Mouse (Mus musculus) layer of hippocampus, adult 9-11 months (tissue): ENCODE measurements at regions not wholly inside any gene's neighbourhood (a gene's known extent, or its start where the extent isn't known, plus 50 kb on each side); places are given as distances from the start of the nearest gene placed in this dataset.

Experiments
- DNase-seq: peaks from one replicate; pipeline ENCODE4 v3.0.0; 2022

DNA sequence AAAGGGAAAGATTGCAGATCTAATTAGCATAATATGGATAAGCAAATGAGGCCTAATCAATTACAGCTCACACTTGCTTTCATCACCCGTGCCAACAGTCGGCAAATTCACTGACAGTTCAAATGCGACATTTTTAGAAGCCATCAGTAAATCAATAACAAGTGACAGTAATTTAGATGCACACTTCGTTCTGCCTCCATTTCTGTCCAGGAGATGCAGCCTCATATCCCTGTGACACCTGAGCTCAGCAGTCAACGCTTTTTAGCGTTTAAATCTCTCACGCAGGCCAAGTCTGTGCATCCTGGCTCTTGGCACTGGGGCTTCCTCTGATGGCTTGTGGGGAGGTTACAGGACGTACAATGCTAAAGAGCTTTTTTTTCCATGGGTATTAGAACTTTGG is 218.0 kb downstream of the Nuf2 start:
- no peak for DNase-seq

DNA sequence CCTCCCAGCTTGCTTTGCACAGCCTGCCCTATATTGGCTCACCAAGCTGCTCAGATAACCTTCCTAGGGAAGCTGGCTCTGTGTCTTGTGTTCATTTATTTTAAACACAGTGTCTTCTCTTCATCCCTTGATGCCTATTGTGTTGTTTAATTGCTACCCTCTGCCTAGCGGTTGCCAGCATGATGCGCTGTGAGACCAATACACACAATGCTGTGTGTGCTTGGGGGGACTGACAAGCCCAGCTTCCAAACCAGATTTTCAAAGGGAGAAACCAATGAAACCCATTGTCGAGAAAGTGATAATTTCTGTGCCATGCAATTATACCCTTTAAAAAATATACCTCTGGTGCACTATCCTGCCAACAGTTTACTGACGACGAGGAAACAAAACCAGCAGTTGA is 247.8 kb downstream of the Nuf2 start:
- no peak for DNase-seq

DNA sequence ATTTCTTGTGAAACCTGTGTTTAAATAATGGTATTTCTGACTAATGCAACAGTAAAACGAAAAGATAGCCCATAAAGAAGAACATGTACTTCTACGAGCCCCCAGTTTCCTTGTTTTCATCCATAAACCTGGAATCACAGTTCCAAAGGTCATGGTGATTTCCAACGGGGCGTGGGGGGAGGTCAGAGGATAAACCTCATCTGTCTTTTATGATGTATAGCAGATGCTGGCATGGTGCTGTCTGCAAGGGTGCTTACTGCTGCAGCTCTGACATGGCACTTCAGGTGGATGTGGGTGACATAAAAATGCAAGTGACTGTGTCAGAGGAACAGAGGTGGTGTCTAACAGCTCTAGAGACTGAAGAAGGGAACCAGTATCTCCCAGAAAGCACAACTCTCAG is 260.5 kb downstream of the Nuf2 start:
- DNase-seq: no peak

DNA sequence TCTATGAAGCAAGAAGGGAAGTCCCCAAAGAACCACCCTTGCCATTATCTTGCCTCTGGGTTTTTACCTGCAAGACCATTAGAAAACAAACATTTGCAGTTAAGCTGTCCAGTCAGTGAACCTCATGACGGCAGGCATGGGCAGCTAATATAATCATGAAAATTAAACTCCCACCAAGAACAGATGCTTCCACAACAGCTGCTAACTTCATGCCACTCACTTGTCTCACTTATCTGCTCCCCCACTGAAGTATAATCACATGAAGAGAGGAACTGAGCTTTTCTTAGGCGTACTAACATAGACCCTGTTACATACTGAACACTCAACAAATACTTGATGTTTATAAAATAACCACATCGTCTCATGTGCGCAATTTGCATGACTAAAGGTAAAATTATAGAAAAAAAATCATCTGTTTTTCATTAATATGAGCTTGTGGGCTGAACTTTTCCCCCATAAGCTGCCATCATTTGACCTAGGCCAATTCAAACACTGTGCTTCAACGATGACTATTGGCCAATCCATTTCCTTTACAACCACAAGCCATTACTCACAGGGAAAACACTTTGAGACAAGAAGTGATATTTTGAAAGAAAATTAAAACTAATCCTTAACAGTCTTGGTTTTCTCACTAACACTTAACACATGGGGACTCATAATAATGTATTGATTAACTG is 267.1 kb downstream of the Nuf2 start:
- DNase-seq: no peak

DNA sequence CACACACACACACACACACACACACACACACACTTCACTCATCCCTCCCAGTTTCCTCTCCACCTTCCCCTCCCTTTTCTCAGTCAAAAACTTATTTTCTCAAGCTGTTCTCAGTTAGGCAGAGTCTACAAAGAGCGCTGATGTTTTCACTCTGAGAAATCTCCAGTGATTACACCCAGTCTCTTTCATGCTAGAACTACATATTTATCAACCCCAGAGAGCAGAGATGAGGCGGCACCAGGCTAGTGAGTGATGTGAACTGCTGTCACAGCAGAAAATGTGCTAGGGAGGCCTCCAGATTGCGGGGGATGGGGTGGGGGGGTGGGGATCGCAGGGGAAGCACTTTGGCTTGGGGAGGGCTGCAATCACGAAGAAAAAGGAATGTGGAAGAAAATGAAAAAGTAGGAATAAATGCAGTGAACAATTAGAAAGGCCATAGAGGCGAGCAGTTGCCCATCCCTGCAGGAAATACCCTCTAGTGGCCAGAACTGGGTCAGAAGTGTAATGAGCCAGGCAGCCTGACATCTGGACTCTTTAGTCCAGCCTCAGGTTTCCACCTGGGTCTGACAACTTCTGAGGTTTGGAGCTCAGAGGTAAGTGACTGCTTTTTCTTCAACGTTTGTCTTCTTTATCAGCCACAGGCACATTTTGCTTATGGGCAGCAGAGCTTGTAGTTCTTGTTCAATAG is 276.9 kb downstream of the Nuf2 start:
- no peak for DNase-seq

DNA sequence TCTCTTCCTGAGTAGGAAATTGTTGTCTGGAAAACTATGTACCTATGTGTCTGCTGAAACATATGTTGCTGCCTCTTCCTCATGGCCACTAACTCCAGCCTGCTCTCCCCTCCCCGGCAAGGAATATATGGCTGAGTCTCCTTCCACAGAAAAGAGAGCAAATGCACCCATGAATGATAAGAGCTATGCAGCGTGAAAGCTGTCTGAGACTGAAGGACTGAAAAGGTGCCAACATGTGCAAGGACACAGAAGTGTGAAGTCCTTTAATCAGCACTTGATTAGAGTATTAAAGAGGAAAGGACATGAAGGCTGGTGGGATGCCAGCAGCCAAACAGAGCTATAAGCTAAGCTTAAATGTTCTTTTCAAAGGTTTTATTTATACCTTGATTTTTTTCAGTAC is 279.1 kb downstream of the Nuf2 start:
- no peak for DNase-seq

DNA sequence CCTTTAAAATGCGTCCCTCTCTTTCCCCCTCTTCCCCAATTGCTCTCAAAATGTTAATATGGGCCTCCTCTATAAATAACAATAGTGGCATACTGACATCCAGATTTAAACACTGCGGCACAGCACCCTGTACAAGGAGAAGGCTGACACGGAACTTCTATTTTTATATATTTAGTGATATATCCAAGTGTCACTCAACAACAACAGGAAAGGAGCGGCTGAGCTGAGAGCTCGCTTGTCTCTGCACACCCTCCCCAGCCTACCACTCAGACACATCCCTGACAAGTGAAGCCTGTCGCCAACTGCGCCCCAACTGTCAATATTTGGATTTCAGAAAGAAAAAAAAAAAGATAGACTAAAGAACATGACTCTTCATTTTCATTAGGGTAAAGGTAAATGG is 282.2 kb downstream of the Nuf2 start:
- DNase-seq: peak; percentile 34

DNA sequence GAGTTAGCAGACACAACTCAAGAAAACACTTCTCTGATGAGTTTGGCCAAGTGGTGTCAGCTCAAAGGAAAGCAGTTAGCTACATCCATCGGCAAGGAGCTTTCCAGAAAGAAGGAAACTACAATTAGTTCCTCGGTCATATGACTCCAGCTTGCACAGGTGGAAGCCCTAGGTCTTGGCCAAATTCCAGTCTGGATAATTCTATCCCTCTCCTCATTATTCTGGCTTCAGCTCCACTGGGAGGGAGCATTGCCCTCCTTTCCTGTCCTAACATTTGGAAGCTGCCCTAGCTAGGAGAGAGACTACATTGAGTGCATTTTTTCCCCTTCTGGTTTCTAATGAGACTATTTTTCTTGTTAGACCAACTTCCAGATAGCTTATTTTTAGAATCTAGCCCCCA is 290.9 kb downstream of the Nuf2 start:
- DNase-seq: no peak

DNA sequence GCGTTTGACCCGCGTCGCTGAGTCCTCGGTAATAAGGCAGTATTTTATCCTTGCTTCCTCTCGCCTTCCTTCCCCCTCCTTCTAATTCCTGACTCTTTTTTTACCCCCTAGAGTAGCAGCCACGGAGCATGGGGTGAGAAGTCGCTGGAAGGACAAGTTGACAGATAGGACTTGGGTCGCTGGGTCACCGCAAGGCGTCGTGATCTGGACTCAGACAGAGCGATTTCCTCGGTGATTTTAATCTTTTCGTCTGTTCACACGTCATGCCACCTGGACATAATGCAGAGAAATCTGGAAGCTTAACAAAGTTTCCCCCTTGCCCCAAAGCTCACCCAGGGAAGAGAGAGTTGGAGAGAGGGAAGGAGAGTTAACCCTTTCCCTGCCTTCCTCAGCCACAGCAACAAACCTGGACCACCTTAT is 292.6 kb downstream of the Nuf2 start:
- DNase-seq: no peak

DNA sequence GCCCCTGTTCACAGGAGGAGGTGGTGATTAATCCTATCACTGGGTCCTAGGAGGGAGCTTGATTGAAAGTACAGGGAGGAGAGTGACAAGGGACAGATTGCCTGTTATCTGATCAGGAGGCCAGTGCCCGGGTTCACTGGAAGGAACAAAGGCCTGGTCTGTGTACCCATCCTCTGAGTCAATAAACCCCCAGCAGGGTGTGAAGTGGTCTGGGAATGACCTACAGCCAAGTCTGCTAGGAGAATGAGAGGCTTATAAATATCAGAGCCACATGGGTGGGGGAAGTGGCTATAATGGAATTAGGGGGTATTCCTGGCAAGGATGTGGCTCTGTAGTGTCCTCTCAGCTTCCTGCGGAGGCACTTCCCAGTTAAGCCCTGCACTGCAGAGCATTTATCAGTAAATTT is 296.0 kb downstream of the Nuf2 start:
- DNase-seq: no peak

DNA sequence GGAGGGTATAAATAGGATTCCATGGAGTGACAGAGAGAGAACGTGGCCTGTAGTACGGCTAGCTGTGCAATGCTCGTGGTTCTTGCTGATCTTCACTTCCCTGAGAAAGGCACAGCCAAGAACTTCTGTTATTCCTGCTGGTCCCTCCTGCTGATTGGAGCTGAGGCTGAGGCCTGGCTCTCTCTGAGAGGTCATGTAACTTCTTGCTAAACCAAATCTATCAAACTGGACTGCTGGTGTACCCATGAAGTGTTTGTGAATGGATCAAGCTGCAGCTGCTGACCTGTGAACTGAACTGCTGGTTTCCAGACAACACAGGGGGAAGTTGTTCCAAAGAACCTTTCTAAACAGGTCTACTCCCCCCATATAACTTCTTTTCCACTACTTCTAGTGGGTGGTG is 297.9 kb downstream of the Nuf2 start:
- no peak for DNase-seq

DNA sequence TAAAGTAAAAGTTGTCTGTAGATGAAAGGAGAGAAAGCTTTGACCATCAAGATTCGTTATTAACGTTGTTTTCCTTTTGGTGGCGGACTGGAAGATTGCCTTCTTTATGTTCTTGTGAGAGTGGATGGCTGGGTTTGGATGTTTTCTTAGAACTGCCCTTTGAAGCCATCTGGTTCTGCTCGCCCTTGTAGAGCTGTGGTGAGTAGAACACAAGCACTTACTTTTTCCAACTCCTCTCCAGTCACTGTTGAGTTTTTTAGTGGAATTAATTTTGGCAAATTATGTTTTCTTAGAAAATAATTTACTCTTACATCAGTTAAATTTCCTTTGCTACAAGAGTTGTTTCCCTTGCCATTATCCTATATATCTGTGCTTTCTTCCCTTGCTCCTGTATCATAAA is 301.2 kb downstream of the Nuf2 start:
- DNase-seq: no peak

DNA sequence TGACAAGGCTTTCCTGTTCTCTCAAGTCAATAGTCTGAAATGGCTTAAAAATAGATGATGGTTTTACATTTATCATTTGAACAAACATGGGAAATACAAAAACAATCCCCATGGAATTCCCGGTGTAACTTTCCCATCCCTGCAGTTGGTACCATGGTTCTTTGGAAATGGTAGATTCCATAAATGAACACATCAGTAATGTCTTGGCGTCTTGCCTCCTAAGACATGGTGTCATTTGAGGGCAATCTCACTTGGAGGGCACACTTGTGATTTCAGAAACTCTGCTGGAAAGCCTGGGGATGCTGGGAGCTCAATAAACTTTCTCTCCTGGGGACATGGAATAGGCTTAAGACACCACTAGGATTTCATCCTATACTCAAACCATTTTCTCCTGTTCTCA is 306.8 kb downstream of the Nuf2 start:
- DNase-seq: no peak

DNA sequence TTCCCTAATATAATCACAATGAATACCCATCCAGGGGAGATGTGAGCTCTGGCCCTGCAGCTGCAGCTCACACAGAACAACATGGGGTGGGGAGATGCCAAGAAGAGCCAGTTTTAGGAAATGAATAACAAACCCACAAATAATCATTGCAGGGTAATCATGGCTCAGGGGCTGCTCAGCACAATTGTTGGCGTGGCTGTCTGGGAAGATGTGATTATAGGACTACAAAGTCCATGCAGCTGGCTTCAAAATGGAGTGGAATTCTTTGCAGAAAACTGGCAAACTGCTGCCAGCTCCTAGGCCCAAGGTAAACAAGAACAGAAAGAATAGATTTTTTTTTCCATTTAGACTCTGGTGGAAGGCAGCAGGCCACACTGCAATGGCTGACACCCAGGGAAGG is 343.6 kb downstream of the Nuf2 start:
- peak; percentile 7 for DNase-seq

DNA sequence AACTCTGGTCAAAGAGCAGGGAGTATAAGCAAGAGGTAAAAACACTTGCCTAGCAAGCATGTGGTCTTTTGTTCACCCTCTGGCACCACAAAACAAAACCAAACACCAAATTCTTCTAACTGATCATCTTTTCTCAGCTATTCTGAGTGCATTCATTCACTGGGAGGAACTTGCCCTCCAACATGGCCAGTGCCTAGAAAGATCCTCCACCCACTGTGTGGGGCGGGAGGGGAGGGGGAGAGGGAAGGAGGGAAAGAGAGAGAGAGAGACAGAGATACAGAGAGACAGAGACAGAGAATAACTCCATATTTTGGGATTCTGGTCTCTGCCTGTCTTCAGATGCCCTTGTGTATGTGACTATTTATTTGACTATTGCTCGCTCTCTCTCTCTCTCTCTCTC is 360.9 kb downstream of the Nuf2 start:
- no peak for DNase-seq

DNA sequence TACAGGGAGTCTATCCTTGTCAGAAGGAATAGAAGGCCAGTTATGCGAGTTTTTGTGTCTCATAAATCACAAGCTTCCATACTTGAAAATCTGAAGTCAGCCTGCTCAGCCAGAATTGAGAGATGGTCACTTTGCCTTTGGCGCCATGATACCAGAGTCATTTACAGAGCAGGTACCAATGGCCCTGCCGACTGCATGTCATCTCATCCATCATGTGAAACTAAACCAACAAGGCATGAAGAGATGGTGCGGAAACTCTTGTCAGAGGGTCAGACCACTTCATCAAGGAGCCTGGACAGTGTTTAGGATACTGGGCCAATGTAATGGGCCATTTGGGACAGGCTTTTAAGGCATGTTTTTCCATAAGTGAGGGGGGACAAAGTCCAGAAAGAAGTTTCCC is 363.2 kb downstream of the Nuf2 start:
- DNase-seq: no peak

DNA sequence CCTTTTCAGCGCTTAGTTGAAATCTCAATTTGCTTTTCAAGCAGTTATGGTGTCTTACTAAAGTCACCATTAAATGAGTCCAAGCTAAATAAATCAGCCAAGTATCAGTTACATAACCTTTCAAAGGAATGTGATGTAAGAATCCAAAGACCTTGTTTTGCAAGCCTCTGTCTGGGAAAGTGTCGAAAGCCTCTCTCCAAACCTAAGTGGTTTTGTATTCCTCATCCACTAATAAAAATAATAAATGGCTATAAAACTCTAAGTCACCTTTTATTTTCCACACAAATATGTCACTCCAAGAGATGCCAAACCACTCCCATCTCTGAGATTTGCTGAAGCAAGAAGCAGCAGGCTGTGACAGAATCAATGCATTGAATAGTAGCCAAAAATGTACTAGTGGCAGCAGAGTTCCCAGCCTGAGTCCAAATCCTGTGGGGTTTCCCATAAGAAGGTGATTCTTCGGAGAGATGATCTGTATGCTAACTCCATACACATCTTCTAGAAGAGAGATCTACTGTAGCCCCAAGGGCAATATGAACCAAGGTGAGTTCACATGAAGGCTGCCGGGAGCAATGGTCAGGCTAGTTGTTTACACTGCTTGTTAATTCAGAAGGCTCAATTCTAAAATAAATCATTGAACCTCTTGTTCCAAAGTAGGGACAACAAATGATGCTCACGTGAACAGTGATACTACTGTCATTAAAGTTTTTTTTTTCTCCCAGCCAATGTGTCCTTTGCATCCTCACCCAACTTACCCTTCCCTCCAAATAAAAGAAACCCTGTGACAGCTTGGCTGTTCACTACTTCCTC is 365.0 kb downstream of the Nuf2 start:
- DNase-seq: no peak

DNA sequence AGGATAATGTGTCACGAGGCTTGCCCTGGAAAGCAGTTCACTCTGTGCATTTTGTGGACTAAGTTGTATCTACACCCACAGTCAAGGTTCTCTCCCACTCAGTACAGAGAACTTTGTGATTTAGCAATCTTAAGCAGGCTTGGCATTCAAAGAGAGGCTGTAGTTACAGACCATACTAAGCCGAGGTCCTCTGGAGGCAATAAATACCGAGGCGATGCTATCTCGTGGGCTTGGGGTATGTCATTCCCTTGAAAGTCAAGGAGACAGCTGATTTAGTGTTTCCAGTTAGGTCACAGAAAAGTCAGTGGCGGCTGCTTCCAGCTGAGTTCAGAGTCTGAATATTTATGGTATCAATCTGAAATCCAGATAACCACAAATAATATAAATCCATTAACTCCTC is 370.4 kb downstream of the Nuf2 start:
- DNase-seq: no peak

DNA sequence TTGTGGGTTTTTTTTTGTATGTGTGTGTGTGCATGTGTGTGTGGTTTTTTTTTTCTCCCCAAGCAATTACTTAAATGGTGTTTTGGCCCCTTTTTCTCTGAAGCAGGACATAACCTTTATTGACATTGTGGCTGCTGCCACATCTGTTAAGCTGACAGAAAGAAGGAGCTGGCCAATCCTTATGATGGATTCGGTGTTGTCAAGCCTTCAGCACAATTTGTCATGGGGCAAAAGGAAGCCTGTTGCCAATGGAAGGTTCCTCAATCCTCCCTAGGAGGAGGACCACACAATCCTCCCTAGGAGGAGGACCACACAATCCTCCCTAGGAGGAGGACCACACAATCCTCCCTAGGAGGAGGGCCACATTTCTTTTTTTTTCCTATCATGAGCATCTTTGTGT is 371.0 kb downstream of the Nuf2 start:
- DNase-seq: no peak

DNA sequence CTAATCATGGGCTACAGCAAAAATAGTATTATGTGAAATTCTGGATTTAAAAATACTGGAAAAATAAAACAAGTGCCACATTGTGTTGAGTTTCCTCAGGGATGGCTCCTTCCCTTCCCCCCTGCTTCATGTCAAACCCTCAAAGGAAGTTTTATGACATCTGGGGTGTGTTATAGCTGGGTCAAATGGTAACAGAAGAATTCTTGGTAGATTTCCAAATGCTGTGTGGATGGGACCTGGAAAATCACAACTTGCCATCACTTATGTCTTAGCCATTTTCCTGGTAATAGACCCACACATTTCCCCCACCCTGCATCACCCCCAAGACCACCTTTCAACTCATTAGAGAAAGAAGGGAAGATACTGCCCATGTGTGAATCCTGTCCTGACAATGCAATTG is 371.5 kb downstream of the Nuf2 start:
- DNase-seq: no peak

DNA sequence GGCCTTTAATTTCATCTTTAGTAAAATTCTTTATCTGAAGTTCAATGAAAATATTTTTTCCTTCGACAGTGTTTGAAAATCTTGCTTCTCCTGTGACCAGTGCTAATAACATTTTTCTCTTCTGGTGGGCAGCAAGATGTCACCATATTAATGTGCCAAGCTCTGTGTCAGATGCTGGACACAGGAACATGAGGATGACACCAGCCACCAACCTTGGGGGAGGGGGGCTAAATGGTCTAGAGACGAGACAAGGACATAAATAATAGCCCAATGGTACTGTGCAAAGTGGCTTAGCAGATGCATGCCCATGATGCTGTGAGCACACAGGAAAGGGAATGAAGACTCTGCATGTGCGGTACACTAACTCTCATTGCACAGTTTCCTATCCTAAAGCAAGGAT is 373.8 kb downstream of the Nuf2 start:
- no peak for DNase-seq

DNA sequence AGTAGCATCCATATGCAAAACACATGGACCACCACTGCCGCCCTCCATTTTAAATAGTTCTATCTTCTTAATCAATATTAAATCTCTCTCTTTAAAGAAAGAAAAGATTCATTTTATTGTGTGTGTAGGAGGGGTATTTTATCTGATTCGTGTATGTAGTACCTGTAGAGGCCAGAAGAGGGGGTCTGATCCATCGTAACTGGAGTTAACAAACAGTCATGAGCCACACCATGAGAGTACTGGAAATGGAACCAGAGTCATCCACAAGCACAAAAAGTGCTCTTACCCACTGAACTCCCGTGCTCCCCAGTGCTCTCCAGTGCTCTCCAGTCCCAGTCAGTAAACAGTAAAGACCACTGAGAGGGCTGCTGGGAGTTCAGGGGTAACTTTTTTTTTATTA is 374.4 kb downstream of the Nuf2 start:
- no peak for DNase-seq

DNA sequence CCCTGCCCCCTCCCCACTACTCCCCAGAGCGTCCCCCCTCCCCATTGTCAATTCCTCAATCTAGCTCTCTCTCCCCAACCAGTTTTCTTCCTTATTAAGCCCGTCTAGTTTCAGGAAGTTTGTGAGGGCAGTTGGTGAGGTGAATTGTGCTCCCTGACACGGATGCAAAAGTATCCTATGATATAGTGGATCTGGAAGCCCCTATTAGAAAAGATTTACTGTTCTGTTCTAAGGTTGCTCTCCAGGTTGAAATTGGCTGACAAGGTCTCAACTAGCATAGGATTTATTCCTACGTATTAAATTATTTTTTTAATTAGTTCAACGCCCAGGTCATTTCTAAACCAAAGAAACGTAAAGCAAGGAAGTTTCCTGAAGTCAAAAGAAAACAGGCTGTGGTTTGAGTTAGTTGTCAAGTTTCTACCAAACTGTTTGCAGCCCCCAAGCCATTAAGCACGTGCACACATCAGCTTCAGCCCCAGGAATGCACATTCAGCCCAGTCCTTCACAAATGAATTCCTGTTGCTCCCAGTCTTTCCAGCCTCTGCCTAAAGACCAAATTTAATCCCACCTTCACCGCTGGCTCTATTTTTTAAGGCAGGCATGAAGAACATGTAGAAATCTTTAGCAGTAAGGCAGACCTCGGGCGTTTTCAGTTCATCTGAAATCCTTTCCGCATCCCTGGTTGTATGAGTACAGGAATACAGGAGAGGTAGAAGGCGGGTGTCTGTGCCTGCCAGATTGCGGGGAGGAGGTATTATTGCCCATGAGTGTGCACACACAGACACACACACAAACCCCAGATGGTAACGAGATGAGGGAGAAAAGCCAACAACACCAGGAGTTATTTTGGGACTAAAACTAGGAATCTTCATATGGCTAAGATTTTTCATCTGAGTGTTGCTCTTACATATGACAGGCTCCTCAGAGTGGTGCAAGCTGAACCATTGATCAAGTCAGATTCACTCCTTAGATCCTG is 375.5 kb downstream of the Nuf2 start:
- DNase-seq: peak; percentile 84
